Mouse (Mus musculus): Measurements from ENCODE around the gene L3mbtl4.

DNA sequence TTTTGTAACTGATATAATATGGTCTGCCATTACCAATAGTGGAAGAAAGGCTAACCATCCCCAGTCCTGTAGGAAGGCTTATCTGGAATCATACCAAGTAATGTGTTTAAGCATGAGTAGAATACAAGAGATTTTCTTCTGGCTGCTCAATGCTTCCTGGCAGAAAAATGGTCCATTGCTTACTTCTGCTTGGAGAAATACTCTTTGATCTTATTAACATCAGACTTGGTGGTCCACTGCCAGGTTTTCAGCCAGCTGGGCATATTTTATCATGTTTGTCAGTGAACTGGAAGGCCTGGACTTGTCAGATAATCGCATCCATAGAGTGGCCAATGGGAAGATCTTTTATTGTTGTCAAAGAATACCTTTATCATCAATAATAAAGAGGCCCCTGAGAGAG lies 97.5 kb downstream of the L3mbtl4 start:
- TF ChIP-seq CTCF (IDR thresholded peaks at IDR 0.05; ENCODE audit: low read depth, low read length) (no peak), POLR2A (IDR thresholded peaks at IDR 0.05; ENCODE audit: borderline replicate concordance, low read depth, low read length) (no peak)
